Mouse (Mus musculus) kidney, postnatal 36 days (tissue): ENCODE results near the gene Dgke.

Source experiments
- DNase-seq, 2 experiments: peaks; one replicate each; pipeline ENCODE4 v3.0.0; 2021 to 2022; ENCODE audit warnings: mixed read lengths in 2 of 2

The Dgke gene

DNA sequence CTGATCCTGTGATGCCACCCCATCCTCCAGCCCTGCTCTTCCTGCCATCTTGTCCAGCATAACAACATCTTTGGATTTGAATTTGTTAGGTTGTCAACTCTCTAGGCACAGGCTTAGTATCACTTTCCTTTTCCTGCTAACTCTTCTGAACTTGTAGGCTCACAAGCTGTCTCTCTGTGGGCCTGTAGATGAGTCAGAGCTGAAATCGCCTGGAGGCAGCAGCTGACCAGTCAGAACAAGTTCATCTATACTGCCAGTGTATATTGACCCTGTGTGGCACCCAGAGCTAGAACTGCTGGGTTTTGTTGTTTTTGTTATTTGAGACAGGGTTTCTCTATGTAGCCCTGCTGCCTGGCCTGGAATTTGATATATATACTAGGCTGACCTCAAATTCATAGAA is 35.5 kb downstream of the Dgke start:
- DNase-seq, result no peak

DNA sequence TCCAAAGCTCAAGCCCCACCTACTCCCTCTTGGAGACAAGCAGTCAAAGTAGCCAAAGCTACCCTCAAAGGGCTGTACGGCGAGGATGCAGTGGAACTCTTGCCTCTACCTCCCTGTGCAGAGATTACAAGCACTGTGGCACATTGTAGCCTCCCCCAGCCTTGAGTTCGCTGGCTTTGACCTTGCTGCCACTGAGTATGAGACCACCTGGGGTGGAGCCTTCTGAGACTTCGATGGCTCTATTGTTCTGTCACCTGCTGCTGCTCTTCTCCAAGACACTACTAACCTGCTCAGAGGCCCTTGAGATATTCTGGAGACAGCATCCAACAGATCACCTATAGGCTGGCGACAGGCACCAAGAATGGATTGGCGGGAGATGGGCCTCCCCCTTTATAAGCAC is 36.1 kb downstream of the Dgke start:
- no peak for DNase-seq

GRCm38 (mm10) chr11:89028871-89029405 is 37.7 kb downstream of the Dgke start:
- DNase-seq, result no peak

GRCm38 (mm10) chr11:89027955-89028361 is 38.7 kb downstream of the Dgke start:
- no peak for DNase-seq

- DNase-seq, result no peak
Measured at GRCm38 (mm10) chr11:89026117-89026516, 40.5 kb downstream of the Dgke start.

- no peak for DNase-seq
Measured at GRCm38 (mm10) chr11:89025603-89026002, 41.0 kb downstream of the Dgke start.

GRCm38 (mm10) chr11:89024181-89024881 is 42.3 kb downstream of the Dgke start:
- peak; percentile 94 to 95 for DNase-seq

DNA sequence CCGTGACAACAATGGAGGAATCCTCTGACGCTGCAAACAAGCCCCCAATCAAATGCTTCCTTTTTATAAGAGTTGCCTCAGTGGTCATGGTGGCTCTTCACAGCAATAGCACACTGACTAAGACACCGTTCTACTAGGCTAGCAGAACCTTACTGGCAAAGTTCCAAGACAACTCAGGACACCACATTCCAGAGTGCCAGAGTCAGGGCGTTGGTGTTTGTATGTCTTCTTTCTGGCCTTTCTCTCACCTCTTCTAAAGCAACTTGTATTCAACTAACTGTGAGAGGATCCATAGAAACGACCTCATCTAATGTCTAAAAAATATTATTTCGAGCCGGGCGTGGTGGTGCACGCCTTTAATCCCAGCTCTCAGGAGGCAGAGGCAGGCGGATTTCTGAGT is 43.2 kb downstream of the Dgke start:
- DNase-seq, result peak; percentile 45 to 72

GRCm38 (mm10) chr11:89022120-89022731 is 44.4 kb downstream of the Dgke start:
- DNase-seq, result no peak

- DNase-seq, result no peak
Measured at GRCm38 (mm10) chr11:89021687-89022086, 45.0 kb downstream of the Dgke start.

- DNase-seq, result no peak
Measured at GRCm38 (mm10) chr11:89020681-89021305, 45.9 kb downstream of the Dgke start.

DNA sequence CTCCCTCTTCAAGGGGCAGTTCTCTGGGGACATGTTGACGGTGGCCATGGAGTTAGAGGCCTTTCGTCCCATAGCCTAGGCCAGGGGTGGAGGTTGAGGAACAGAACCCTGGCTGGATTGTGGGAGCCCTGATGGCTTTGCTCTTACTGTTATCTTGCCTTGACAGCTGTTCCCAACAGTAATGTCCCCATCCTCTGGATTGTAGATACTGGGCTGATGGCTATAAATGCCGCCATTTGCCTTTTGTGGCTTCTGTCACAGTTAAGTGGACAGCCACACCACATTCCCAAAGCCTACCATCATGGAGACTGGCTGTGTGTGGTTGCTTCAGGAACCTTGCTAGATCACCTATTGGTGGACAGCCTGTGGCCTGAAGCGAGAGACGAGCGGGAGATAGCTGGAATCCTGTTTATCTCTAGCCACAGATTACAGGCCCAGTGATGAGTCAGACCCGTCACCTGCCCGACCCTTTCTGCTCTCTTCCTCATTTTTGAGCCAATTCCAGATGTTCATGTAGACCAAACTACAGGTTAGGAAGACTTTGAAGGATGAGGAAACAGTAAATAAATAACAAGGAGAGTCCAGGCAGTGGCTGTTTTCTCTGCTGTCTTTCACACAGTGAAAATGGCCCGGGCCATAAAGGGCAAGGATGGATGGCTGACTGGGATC is 49.0 kb downstream of the Dgke start:
- DNase-seq, result no peak

DNA sequence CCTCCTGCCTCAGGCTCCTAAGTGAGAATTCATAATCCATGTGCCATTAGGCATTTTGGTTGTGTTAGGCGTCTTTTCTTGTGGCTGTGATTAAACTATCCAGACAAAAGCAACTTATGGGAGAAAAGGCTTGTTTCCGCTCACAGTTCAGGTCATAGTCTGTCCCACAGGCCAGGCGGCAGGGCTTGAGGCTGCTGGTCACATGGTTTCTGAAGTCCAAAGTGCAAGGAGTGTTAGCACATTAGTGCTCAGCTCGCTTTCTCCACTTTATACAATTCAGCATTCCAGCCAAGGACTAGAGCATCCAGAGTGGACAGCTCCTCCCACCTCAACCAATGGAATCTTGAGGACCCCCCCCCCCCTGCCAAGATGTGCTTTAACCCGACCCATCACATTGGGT is 54.4 kb downstream of the Dgke start:
- DNase-seq, result peak; percentile 80 to 90

- no peak for DNase-seq
Measured at GRCm38 (mm10) chr11:89009496-89009895, 57.2 kb downstream of the Dgke start.

GRCm38 (mm10) chr11:89009066-89009465 is 57.6 kb downstream of the Dgke start:
- DNase-seq, result no peak

DNA sequence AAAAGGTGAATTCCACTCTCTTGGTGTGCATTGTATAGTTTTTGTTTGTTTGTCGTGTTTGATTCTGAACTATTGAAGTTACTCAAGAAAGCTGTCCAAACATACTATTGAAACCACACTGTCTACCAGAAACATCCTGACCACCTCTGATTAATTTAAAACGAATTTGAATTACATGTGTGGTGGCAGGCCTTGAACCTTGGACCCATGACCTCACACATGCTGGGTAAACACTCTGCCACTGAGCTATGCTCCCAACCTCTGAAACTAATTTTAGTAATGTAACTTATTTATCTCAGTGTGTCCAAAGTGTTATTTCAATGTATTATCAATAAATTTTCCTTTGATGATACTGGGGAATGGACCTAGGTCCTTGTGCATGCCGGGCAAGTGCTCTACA is 59.1 kb downstream of the Dgke start:
- DNase-seq, result peak; percentile 61 to 65

DNA sequence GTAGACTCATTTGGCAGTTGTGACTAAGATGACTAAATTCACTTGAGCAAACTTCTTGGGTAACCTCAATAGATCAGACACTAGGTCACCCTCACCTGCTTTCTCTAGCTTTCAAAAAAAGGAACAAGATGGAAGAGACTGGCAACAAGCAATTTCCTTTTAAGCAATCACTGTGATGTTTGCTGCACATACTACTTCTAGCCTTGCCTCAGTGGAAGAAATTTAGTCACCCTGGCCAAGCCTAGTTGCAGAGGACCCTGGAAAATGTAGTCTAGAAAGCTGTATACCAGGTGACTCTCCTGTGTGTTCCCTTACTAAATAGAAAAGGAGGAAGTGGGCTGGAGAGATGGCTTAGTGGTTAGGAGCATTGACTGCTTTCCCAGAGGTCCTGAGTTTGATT is 60.2 kb downstream of the Dgke start:
- no peak for DNase-seq

GRCm38 (mm10) chr11:89005473-89005872 is 61.2 kb downstream of the Dgke start:
- DNase-seq, result no peak

DNA sequence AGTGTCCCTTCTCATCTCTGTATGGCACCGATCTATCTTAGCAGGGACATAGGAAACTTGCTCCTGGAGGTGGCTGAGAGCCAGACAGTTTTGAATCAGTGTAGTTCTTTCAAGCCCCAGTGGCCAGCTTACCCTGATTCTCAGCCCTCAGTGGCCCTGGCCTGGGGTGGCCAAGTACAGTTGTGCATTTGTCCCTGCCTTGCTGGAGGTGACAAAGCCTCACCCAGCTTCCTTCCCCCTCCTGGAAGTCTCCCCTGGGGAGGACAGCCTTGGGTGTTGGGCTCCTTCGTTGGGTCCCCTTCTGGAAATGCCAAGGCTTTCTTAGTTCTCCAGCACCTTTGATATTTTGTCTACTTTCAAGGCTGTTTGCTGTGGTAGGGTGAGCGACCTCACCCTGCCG is 62.9 kb downstream of the Dgke start:
- DNase-seq, result peak in 1 of 2 experiments; percentile 57

DNA sequence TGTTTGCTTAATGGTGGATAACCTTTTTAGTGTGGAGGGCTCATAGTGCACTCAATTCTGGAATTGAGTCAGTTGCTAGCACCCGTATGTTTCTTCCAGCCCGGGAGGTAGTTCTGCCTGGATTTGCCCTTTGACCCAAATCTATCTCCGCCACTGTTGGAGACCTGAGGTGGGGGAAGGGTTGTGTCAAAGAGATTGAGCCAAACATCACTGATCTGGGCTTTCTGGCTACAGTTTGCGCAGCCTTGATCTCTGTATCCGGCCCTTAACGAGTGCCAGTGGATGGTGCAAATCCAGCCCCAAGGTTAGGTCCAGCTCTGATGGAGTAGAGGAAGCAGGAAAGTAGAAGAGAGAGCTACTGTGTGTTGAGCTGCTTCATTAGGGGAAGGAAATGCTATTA is 63.6 kb downstream of the Dgke start:
- DNase-seq, result peak; percentile 56 to 74

- DNase-seq, result no peak
Measured at GRCm38 (mm10) chr11:89002621-89003020, 64.0 kb downstream of the Dgke start.

DNA sequence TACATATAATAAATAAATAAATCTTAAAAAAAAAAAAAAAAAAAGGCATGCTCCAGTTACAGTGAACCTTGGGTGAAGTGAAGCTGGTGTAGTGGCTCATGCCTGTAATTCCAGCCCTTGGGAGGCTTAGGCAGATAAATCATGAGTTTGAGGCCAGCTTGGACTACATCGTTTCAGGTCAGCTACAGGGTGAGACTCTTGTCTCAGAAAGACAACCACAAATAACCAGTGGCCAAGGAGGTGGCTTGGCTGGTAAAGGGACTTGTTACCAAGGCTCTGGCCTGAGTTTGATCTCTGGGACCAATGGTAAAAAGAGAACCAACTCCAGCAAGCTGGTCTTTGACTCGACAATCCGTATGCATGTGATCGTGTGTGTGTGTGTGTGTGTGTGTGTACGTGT is 64.6 kb downstream of the Dgke start:
- DNase-seq, result no peak

GRCm38 (mm10) chr11:89001569-89001968 is 65.1 kb downstream of the Dgke start:
- DNase-seq, result no peak

- DNase-seq, result no peak
Measured at GRCm38 (mm10) chr11:89000527-89000819, 66.2 kb downstream of the Dgke start.
